Mouse (Mus musculus) ES-E14 (cell line): ENCODE data around the gene Rundc1.

Experiments
- CHD2 ChIP-seq: IDR thresholded peaks from 2 replicates; pipeline ENCODE4 v1.6.1; 2014; ENCODE audit warnings: mild to moderate bottlenecking, low read depth, low read length, inconsistent platforms
- ZNF384 ChIP-seq: IDR thresholded peaks from 2 replicates; pipeline ENCODE4 v1.6.1; 2012; ENCODE audit warnings: low read depth, low read length, inconsistent platforms

DNA sequence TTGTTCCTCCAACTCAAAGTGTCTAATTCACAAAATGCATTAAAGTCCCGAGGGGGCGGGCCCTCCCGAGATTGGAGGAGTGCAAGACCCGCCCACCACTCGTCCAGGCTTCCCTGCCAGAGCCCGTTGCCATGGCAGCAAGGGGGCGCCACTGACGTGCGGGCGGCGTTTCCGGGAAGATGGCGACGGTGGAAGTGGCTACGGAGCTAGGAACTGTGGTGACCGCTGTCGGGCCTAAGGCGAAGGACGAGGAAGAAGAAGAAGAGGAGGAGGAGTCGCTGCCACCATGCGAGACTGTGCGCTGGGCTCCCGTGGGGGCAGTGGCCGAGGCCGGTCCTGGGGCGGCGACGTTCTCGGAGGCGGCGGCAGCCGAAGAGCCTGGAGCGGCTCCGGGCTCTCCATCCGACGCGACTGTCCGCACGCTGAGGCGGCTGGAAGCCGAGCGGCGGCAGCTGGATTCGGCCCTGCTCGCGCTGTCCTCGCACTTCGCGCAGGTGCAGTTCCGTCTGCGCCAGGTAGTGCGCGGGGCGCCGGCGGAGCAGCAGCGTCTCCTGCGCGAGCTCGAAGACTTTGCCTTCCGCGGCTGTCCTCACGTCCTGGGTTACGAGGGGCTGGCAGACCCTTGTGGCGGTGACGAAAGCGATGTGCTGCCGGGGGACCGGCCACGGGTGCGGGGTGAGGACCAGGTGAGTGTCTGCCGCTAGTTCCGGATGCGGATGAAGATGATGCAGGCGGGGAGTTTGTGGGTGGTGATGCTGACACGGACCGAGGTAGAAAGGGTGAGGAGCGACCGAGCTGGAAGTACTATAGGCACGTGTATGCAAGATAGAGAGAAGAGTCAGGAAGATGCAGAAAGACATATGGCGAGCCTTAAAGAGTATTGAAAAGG, at the start of gene Rundc1, which contains the start of gene Ptges3l:
- no peak for TF ChIP-seq CHD2
- TF ChIP-seq ZNF384 = no peak
